Mouse (Mus musculus): Measurements from ENCODE around the gene Nxpe2. TPM values are rescaled to one million over a fixed set of nuclear protein-coding genes. Genes with fewer than 3 reads are reported as not detected.

The Nxpe2 gene
- polyA plus RNA-seq, 1 experiment from 2014 or later = 0.76 TPM

- Histone ChIP-seq H3K4me2 (replicated peaks; ENCODE audit: low read depth) (no peak overlapping the region), H3K27ac (ENCODE audit: low read depth, low read length) (no peak overlapping the region), H3K4me1 (replicated peaks; ENCODE audit: control insufficient read depth, insufficient read depth, low read length) (no peaks in the 10 kb centered on the region), H3K27me3 (replicated peaks; ENCODE audit: control insufficient read depth, insufficient read depth, low read length) (no peaks in the 10 kb centered on the region), H3K9me3 (ENCODE audit: control insufficient read depth) (no peaks in the 10 kb centered on the region), H3K4me3 (ENCODE audit: low read depth, low read length) (no peak overlapping the region), H3K9ac (ENCODE audit: low read depth, low read length) (no peak overlapping the region), H3K36me3 (ENCODE audit: control insufficient read depth, insufficient read depth) (no peaks in the 10 kb centered on the region)
- TF ChIP-seq CTCF (IDR thresholded peaks at IDR 0.05; ENCODE audit: low read depth) = no peak
- ATAC-seq = no peak
- WGBS = 77% methylated on average over 14 of the region's 14 CpGs
Observed at GRCm38 (mm10) chr9:48361815-48362631, 8.8 kb upstream of the Nxpe2 start.

- Histone ChIP-seq H3K9ac (ENCODE audit: low read depth, low read length) (no peak overlapping the region), H3K4me1 (replicated peaks; ENCODE audit: control insufficient read depth, insufficient read depth, low read length) (no peaks in the 10 kb centered on the region), H3K27me3 (replicated peaks; ENCODE audit: control insufficient read depth, insufficient read depth, low read length) (no peaks in the 10 kb centered on the region), H3K4me2 (replicated peaks; ENCODE audit: low read depth) (no peak overlapping the region), H3K4me3 (ENCODE audit: low read depth, low read length) (no peak overlapping the region), H3K27ac (ENCODE audit: low read depth, low read length) (no peak overlapping the region), H3K9me3 (ENCODE audit: control insufficient read depth) (no peaks in the 10 kb centered on the region), H3K36me3 (ENCODE audit: control insufficient read depth, insufficient read depth) (no peaks in the 10 kb centered on the region)
- 72% methylated on average over 4 of the region's 4 CpGs for WGBS
- peak; percentile 17; the same call in 1 of the 2 replicates for TF ChIP-seq CTCF (IDR thresholded peaks at IDR 0.05; ENCODE audit: low read depth)
- no peak for ATAC-seq
Observed at GRCm38 (mm10) chr9:48360826-48361225, 7.6 kb upstream of the Nxpe2 start.

GRCm38 (mm10) chr9:48357097-48357496 lies 3.8 kb upstream of the Nxpe2 start:
- no peak overlapping the region for H3K4me3 ChIP-seq (ENCODE audit: low read depth, low read length)
- H3K36me3 ChIP-seq (ENCODE audit: control insufficient read depth, insufficient read depth) = no peaks in the 10 kb centered on the region
- no peak for ATAC-seq
- no peak overlapping the region for H3K9ac ChIP-seq (ENCODE audit: low read depth, low read length)
- no peak overlapping the region for H3K4me2 ChIP-seq (replicated peaks; ENCODE audit: low read depth)
- H3K9me3 ChIP-seq (ENCODE audit: control insufficient read depth) = no peaks in the 10 kb centered on the region
- no peaks in the 10 kb centered on the region for H3K4me1 ChIP-seq (replicated peaks; ENCODE audit: control insufficient read depth, insufficient read depth, low read length)
- 85% methylated on average over 3 of the region's 3 CpGs for WGBS
- no peak for TF ChIP-seq CTCF (IDR thresholded peaks at IDR 0.05; ENCODE audit: low read depth)
- no peak overlapping the region for H3K27ac ChIP-seq (ENCODE audit: low read depth, low read length)
- no peaks in the 10 kb centered on the region for H3K27me3 ChIP-seq (replicated peaks; ENCODE audit: control insufficient read depth, insufficient read depth, low read length)

- no peak overlapping the region for H3K4me3 ChIP-seq (ENCODE audit: low read depth, low read length)
- no peaks in the 10 kb centered on the region for H3K4me1 ChIP-seq (replicated peaks; ENCODE audit: control insufficient read depth, insufficient read depth, low read length)
- no peak for ATAC-seq
- H3K27me3 ChIP-seq (replicated peaks; ENCODE audit: control insufficient read depth, insufficient read depth, low read length) = no peaks in the 10 kb centered on the region
- 45% methylated on average over 3 of the region's 3 CpGs for WGBS
- H3K36me3 ChIP-seq (ENCODE audit: control insufficient read depth, insufficient read depth) = no peaks in the 10 kb centered on the region
- H3K9ac ChIP-seq (ENCODE audit: low read depth, low read length) = no peak overlapping the region
- H3K9me3 ChIP-seq (ENCODE audit: control insufficient read depth) = no peaks in the 10 kb centered on the region
- no peak overlapping the region for H3K27ac ChIP-seq (ENCODE audit: low read depth, low read length)
- TF ChIP-seq CTCF (IDR thresholded peaks at IDR 0.05; ENCODE audit: low read depth) = peak; percentile 92
- no peak overlapping the region for H3K4me2 ChIP-seq (replicated peaks; ENCODE audit: low read depth)
Observed at GRCm38 (mm10) chr9:48354793-48355192, 1.5 kb upstream of the Nxpe2 start.

GRCm38 (mm10) chr9:48354122-48354521 lies 868 bp upstream of the Nxpe2 start:
- H3K27ac ChIP-seq (ENCODE audit: low read depth, low read length) = no peak overlapping the region
- H3K4me2 ChIP-seq (replicated peaks; ENCODE audit: low read depth) = no peak overlapping the region
- no peak for ATAC-seq
- no peak overlapping the region for H3K9ac ChIP-seq (ENCODE audit: low read depth, low read length)
- no peaks in the 10 kb centered on the region for H3K4me1 ChIP-seq (replicated peaks; ENCODE audit: control insufficient read depth, insufficient read depth, low read length)
- H3K9me3 ChIP-seq (ENCODE audit: control insufficient read depth) = no peaks in the 10 kb centered on the region
- H3K36me3 ChIP-seq (ENCODE audit: control insufficient read depth, insufficient read depth) = no peaks in the 10 kb centered on the region
- no peaks in the 10 kb centered on the region for H3K27me3 ChIP-seq (replicated peaks; ENCODE audit: control insufficient read depth, insufficient read depth, low read length)
- WGBS = 70% methylated on average over 4 of the region's 4 CpGs
- H3K4me3 ChIP-seq (ENCODE audit: low read depth, low read length) = no peak overlapping the region
- TF ChIP-seq CTCF (IDR thresholded peaks at IDR 0.05; ENCODE audit: low read depth) = no peak

- Histone ChIP-seq H3K9me3 (ENCODE audit: control insufficient read depth) (no peaks in the 10 kb centered on the region), H3K4me3 (ENCODE audit: low read depth, low read length) (no peak overlapping the region), H3K4me2 (replicated peaks; ENCODE audit: low read depth) (no peak overlapping the region), H3K27me3 (replicated peaks; ENCODE audit: control insufficient read depth, insufficient read depth, low read length) (no peaks in the 10 kb centered on the region), H3K27ac (ENCODE audit: low read depth, low read length) (no peak overlapping the region), H3K9ac (ENCODE audit: low read depth, low read length) (no peak overlapping the region), H3K36me3 (ENCODE audit: control insufficient read depth, insufficient read depth) (no peaks in the 10 kb centered on the region), H3K4me1 (replicated peaks; ENCODE audit: control insufficient read depth, insufficient read depth, low read length) (no peaks in the 10 kb centered on the region)
- TF ChIP-seq CTCF (IDR thresholded peaks at IDR 0.05; ENCODE audit: low read depth) = no peak
- ATAC-seq = no peak
- 81% methylated on average over 3 of the region's 3 CpGs for WGBS
Observed at GRCm38 (mm10) chr9:48345866-48346265, 7.4 kb downstream of the Nxpe2 start.

All from intestine, postnatal 0 days (tissue).